Mouse (Mus musculus): ENCODE measurements at regions not wholly inside any gene's neighbourhood (a gene's known extent, or its start where the extent isn't known, plus 50 kb on each side); places are given as distances from the start of the nearest gene placed in this dataset.

GRCm38 (mm10) chrX:13344701-13345100 lies 63.9 kb downstream of the Ddx3x start:
- Histone ChIP-seq H3K4me3 (ENCODE audit: low read depth, low read length) (no peak overlapping the region), H3K4me1 (ENCODE audit: insufficient read depth, low read depth, low read length) (no peaks in the 10 kb centered on the region), H3K27ac (ENCODE audit: low read length) (peak overlapping the region; percentile 84), H3K9ac (replicated peaks; ENCODE audit: low read depth) (no peak overlapping the region), H3K27me3 (replicated peaks; ENCODE audit: insufficient read depth, low read length) (no peaks in the 10 kb centered on the region), H3K4me2 (replicated peaks; ENCODE audit: low read depth, low read length) (0 out of 2 replicates have a peak overlapping the region, but pooled peaks have one; percentile 25), H3K9me3 (ENCODE audit: low read length) (no peaks in the 10 kb centered on the region), H3K36me3 (ENCODE audit: insufficient read depth, low read length) (no peaks in the 10 kb centered on the region)
- TF ChIP-seq EP300 (IDR thresholded peaks at IDR 0.05) (peak; percentile 30; the same call in 1 of the 2 replicates), CTCF (IDR thresholded peaks at IDR 0.05) (no peak)
- DNase-seq (ENCODE audit: low spot score) (peak; percentile 85), ATAC-seq (peak; percentile 35)
- WGBS: 0% methylated on average over 5 of the region's 5 CpGs

- Histone ChIP-seq H3K4me1 (ENCODE audit: insufficient read depth, low read depth, low read length) (no peaks in the 10 kb centered on the region), H3K4me3 (ENCODE audit: low read depth, low read length) (no peak overlapping the region), H3K27ac (ENCODE audit: low read length) (peak overlapping the region; percentile 84), H3K9ac (replicated peaks; ENCODE audit: low read depth) (no peak overlapping the region), H3K4me2 (replicated peaks; ENCODE audit: low read depth, low read length) (0 out of 2 replicates have a peak overlapping the region, but pooled peaks have one; percentile 25), H3K36me3 (ENCODE audit: insufficient read depth, low read length) (no peaks in the 10 kb centered on the region), H3K27me3 (replicated peaks; ENCODE audit: insufficient read depth, low read length) (no peaks in the 10 kb centered on the region), H3K9me3 (ENCODE audit: low read length) (no peaks in the 10 kb centered on the region)
- DNase-seq (ENCODE audit: low spot score) (no peak), ATAC-seq (no peak)
- TF ChIP-seq EP300 (IDR thresholded peaks at IDR 0.05) (no peak), CTCF (IDR thresholded peaks at IDR 0.05) (no peak)
- WGBS: 13% methylated on average over 5 of the region's 5 CpGs
These were observed 64.4 kb downstream of the Ddx3x start for GRCm38 (mm10) chrX:13345126-13345525.

GRCm38 (mm10) chrX:13346011-13346631 lies 65.4 kb downstream of the Ddx3x start:
- peak overlapping the region; percentile 42 for H3K4me2 ChIP-seq (replicated peaks; ENCODE audit: low read depth, low read length)

GRCm38 (mm10) chrX:13346696-13347026 lies 65.9 kb downstream of the Ddx3x start:
- Histone ChIP-seq H3K9me3 (ENCODE audit: low read length) (no peaks in the 10 kb centered on the region), H3K36me3 (ENCODE audit: insufficient read depth, low read length) (no peaks in the 10 kb centered on the region), H3K4me3 (ENCODE audit: low read depth, low read length) (peak overlapping the region; percentile 32), H3K27ac (ENCODE audit: low read length) (peak overlapping the region; percentile 84), H3K4me2 (replicated peaks; ENCODE audit: low read depth, low read length) (peak overlapping the region; percentile 42), H3K4me1 (ENCODE audit: insufficient read depth, low read depth, low read length) (no peaks in the 10 kb centered on the region), H3K9ac (replicated peaks; ENCODE audit: low read depth) (no peak overlapping the region), H3K27me3 (replicated peaks; ENCODE audit: insufficient read depth, low read length) (no peaks in the 10 kb centered on the region)
- ATAC-seq (peak; percentile 5), DNase-seq (ENCODE audit: low spot score) (no peak)
- WGBS: 10% methylated on average over 5 of the region's 5 CpGs
- TF ChIP-seq EP300 (IDR thresholded peaks at IDR 0.05) (no peak), CTCF (IDR thresholded peaks at IDR 0.05) (no peak)

More at GRCm38 (mm10) chrX:13346011-13346631, 65.4 kb downstream of the Ddx3x start:
- no peaks in the 10 kb centered on the region for H3K4me1 ChIP-seq (ENCODE audit: insufficient read depth, low read depth, low read length)
- no peaks in the 10 kb centered on the region for H3K9me3 ChIP-seq (ENCODE audit: low read length)
- 9% methylated on average over 14 of the region's 21 CpGs for WGBS
- DNase-seq (ENCODE audit: low spot score) (peak; percentile 13), ATAC-seq (no peak; the same call in 1 of the 2 replicates)
- peak overlapping the region; percentile 84 for H3K27ac ChIP-seq (ENCODE audit: low read length)
- H3K4me3 ChIP-seq (ENCODE audit: low read depth, low read length): peak overlapping the region; percentile 32; the same call in 1 of the 2 replicates
- H3K27me3 ChIP-seq (replicated peaks; ENCODE audit: insufficient read depth, low read length): no peaks in the 10 kb centered on the region
- TF ChIP-seq CTCF (IDR thresholded peaks at IDR 0.05) (no peak), EP300 (IDR thresholded peaks at IDR 0.05) (no peak)
- no peak overlapping the region for H3K9ac ChIP-seq (replicated peaks; ENCODE audit: low read depth)
- no peaks in the 10 kb centered on the region for H3K36me3 ChIP-seq (ENCODE audit: insufficient read depth, low read length)

GRCm38 (mm10) chrX:13347027-13347840 lies 66.5 kb downstream of the Ddx3x start:
- H3K4me3 ChIP-seq (ENCODE audit: low read depth, low read length): peak overlapping the region; percentile 32
- 7% methylated on average over 23 of the region's 27 CpGs for WGBS
- peak; percentile 93 for ATAC-seq
- H3K9ac ChIP-seq (replicated peaks; ENCODE audit: low read depth): no peak overlapping the region
- no peaks in the 10 kb centered on the region for H3K36me3 ChIP-seq (ENCODE audit: insufficient read depth, low read length)
- H3K4me1 ChIP-seq (ENCODE audit: insufficient read depth, low read depth, low read length): no peaks in the 10 kb centered on the region
- TF ChIP-seq CTCF (IDR thresholded peaks at IDR 0.05): no peak
- peak; percentile 82 for TF ChIP-seq EP300 (IDR thresholded peaks at IDR 0.05)
- no peaks in the 10 kb centered on the region for H3K27me3 ChIP-seq (replicated peaks; ENCODE audit: insufficient read depth, low read length)
- peak overlapping the region; percentile 42 for H3K4me2 ChIP-seq (replicated peaks; ENCODE audit: low read depth, low read length)
- peak overlapping the region; percentile 84 for H3K27ac ChIP-seq (ENCODE audit: low read length)
- H3K9me3 ChIP-seq (ENCODE audit: low read length): no peaks in the 10 kb centered on the region
- peak; percentile 92 for DNase-seq (ENCODE audit: low spot score)

GRCm38 (mm10) chrX:13348415-13348814 lies 67.6 kb downstream of the Ddx3x start:
- Histone ChIP-seq H3K9ac (replicated peaks; ENCODE audit: low read depth) (no peak overlapping the region), H3K27ac (ENCODE audit: low read length) (no peak overlapping the region), H3K27me3 (replicated peaks; ENCODE audit: insufficient read depth, low read length) (no peaks in the 10 kb centered on the region), H3K36me3 (ENCODE audit: insufficient read depth, low read length) (no peaks in the 10 kb centered on the region), H3K4me1 (ENCODE audit: insufficient read depth, low read depth, low read length) (no peaks in the 10 kb centered on the region), H3K4me3 (ENCODE audit: low read depth, low read length) (no peak overlapping the region), H3K4me2 (replicated peaks; ENCODE audit: low read depth, low read length) (no peak overlapping the region), H3K9me3 (ENCODE audit: low read length) (no peaks in the 10 kb centered on the region)
- DNase-seq (ENCODE audit: low spot score) (no peak), ATAC-seq (no peak)
- TF ChIP-seq EP300 (IDR thresholded peaks at IDR 0.05) (no peak), CTCF (IDR thresholded peaks at IDR 0.05) (no peak)
- 88% methylated on average over 1 of the region's 1 CpGs for WGBS
